Mouse (Mus musculus) right cerebral cortex, postnatal 25 days (tissue): ENCODE measurements at regions not wholly inside any gene's neighbourhood (a gene's known extent, or its start where the extent isn't known, plus 50 kb on each side); places are given as distances from the start of the nearest gene placed in this dataset.

Experiments used
- DNase-seq: peaks from one replicate; pipeline ENCODE4 v3.0.0; 2022

GRCm38 (mm10) chr6:143559316-143559715 is 392.3 kb downstream of the Etnk1 start:
- no peak for DNase-seq

DNA sequence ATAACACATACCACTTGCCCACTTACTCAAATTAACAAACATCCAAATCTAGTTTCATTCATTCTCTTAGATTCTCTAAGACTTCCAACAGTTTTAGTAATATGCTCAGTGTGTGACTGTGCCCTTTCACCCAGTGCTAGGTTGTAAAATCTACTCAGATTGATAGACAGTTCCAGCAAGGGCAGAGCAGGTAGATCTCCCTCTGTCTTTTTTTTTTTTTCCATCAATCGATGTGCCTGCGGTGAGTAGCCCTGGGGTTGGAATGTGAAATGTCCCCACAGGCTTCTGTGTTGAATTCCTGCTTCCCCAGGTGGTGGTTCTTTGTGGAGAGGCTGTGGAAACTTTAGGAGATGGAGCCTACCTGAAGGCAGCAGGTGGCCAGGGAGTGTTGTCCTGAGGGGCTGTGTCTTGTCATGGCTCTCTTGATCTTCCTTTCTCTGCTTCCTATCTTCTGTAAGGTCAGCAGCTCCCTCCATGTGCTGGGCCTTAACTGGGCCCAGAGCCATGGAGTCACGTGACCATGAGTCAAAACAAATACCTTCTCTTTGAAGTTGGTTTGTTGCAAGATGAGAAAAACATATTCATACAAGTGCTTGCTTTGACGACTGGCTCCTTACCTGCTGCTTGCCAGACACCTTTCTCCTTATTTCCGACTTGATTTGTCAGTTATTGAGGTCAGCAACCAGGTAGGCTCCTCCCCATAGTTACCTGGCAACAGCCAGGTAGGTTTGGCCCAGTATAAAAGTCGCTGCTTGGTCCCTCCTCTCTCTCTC is 394.5 kb downstream of the Etnk1 start:
- no peak for DNase-seq

GRCm38 (mm10) chr6:143571356-143572115 is 404.5 kb downstream of the Etnk1 start:
- no peak for DNase-seq

- DNase-seq = no peak
Observed at GRCm38 (mm10) chr6:143579223-143579622, 412.2 kb downstream of the Etnk1 start.

- no peak for DNase-seq
Observed at GRCm38 (mm10) chr6:143589666-143590065, 422.6 kb downstream of the Etnk1 start.

DNA sequence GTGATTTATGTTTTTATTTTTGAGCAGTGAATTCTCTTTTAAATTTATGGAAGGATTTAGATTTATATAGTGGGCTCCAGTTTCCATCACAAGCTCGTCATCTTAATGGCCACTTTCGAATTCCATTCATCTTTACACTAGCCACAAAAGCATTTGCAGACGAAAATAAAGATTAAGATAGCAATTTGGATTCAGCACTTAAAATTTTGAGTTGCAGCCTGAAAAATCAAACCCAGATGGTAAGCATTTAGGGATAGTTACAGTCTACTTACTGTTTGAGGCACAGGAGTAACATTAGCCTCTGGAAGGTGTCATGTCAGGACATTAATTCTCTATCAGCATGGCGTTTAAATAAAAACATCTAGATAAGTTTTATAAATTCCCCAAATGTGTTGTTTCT is 423.2 kb downstream of the Etnk1 start:
- no peak for DNase-seq

DNA sequence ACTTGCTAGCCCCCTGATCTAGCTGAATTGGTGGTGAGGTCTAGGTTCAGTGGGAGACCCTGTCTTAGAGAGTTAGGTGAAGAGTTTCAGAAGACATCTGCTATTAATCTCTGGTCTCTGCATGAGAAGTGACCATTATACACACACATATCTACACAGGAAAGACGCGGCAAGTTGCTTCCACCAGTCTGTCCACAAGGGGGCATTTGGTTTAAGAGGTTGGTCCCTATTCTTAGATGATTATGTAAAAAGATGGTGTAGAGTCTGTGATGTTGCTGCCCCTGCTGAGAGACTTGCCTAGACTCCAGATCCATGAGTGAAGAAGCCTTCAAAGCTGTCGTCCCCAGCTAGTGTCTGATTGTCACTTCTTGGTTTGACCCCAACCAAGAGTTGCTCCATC is 425.5 kb downstream of the Etnk1 start:
- no peak for DNase-seq

DNA sequence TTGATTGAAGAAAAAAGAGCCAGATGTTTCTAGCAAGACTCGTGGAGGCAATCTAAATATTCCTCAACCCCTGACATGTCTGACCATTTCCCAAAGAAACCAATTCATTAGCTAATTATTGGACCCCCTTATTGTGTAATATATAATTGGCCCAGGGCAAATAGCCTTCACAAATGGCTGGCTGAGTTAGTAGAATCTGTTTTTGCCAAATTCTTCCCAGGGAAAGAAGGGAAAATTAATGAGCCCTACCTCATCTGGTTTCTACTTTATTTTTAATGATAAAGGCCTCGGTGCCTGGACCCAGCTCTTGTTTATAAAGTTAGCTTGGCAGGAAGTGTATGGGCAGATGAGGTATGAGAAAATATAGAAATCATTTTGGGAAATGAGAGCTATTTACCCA is 428.5 kb downstream of the Etnk1 start:
- DNase-seq = no peak

DNA sequence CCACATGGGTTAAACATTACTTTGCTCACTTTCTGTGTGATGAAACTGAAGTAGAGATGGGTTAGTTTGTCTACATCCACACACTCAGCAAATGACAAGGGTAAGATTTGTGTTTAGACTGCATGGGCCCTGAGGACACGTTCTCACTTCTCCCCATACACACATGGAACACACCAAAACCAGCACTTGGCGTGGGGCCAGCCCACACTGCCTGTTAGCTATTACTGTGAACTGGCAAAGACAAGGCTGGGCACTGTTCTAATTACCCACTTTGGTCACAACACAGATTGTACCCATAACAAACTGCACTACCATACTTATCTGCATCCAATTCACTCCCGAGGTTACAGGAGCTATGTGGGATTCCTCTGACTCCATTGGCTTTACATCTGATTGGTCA is 430.4 kb downstream of the Etnk1 start:
- DNase-seq = no peak

GRCm38 (mm10) chr6:143598916-143599315 is 431.9 kb downstream of the Etnk1 start:
- no peak for DNase-seq

- no peak for DNase-seq
Observed at GRCm38 (mm10) chr6:143609100-143609499, 442.1 kb downstream of the Etnk1 start.

- DNase-seq = no peak
Observed at GRCm38 (mm10) chr6:143612966-143613365, 445.9 kb downstream of the Etnk1 start.

- no peak for DNase-seq
Observed at GRCm38 (mm10) chr6:143614431-143614987, 447.5 kb downstream of the Etnk1 start.

- no peak for DNase-seq
Observed at GRCm38 (mm10) chr6:143615361-143615760, 448.3 kb downstream of the Etnk1 start.

- no peak for DNase-seq
Observed at GRCm38 (mm10) chr6:143616386-143616785, 449.4 kb downstream of the Etnk1 start.

DNA sequence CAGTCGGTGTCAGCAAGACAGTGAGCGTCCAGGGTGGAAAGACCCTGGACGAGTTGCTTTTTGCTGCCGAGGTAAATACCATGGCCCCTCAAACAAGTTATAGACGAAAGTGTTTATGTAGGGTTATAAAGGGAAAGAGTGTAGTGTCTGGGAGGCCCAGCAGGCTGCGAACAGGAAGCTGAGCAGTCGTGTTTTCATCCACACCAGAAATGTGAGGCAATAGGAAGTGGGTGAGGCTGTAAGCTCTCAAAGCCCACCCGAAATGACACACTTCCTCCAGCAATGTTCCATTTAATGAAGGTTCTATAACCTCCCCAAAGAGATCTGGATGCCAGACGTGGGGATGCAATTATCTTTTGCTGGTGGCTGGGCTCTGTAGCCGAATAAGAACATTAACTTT is 451.5 kb downstream of the Etnk1 start:
- no peak for DNase-seq

GRCm38 (mm10) chr6:143620583-143620982 is 453.6 kb downstream of the Etnk1 start:
- DNase-seq = no peak

DNA sequence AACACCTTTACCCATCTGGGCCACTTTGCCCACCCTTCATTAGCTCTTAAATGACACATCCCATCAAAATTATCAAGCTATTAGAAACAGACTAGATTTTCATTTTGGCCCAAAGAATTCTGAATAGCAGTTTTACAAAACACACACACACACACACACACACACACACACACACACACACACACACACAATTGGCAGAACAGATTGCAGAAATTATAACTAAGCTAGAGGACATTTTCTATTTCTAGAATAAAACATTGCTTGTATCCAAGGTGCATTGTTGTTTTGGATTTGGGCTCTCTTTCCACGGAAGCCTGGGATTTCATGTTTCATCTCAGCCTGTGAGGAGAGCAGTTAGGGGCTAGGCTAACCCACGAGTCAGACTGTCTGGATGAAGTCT is 455.1 kb downstream of the Etnk1 start:
- DNase-seq = no peak

- no peak for DNase-seq
Observed at GRCm38 (mm10) chr6:143624901-143625300, 457.9 kb downstream of the Etnk1 start.

DNA sequence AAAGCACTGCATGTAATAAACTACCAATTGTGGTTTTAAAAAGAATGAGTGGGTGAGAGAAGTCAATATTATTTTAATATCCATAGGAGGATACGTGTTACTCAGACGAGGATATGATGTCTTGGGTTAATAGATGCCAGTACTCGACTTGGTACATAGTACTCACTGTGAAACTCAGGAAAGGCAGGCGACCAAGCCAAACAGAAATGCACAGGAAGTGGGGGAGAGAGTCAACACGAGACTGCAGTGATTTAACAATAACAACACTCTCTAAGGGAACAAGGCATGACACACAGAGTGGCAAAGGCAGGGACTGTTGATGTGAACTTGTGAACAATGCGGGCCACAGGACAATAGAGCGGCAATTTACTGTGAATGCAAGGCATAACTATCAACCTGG is 464.6 kb downstream of the Etnk1 start:
- no peak for DNase-seq

GRCm38 (mm10) chr6:143633710-143634109 is 466.7 kb downstream of the Etnk1 start:
- DNase-seq = no peak

DNA sequence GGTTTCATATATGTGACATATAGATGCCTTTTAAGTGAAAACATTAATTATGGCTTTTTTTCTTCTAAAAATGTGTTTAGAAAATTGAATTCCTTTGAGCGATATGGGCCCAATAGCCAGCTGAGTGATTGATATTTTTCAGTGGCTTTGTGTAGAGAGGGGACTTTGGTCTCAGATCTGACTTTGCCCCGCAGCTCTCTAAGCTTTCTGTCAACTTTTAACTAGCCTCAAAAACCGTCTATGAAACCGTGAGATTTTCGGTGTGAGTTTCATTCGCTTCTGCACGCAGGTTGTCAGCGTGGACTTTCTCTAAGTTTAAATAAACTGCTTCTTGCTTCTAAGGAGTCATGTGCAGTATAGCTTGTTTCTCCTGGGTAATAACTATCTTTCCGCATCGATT is 467.3 kb downstream of the Etnk1 start:
- no peak for DNase-seq

- DNase-seq = no peak
Observed at GRCm38 (mm10) chr6:143635043-143635442, 468.0 kb downstream of the Etnk1 start.

- no peak for DNase-seq
Observed at GRCm38 (mm10) chr6:143640652-143641051, 473.6 kb downstream of the Etnk1 start.
